ENCODE assay signal across 8 mouse cellular contexts in the genomic region with DNA sequence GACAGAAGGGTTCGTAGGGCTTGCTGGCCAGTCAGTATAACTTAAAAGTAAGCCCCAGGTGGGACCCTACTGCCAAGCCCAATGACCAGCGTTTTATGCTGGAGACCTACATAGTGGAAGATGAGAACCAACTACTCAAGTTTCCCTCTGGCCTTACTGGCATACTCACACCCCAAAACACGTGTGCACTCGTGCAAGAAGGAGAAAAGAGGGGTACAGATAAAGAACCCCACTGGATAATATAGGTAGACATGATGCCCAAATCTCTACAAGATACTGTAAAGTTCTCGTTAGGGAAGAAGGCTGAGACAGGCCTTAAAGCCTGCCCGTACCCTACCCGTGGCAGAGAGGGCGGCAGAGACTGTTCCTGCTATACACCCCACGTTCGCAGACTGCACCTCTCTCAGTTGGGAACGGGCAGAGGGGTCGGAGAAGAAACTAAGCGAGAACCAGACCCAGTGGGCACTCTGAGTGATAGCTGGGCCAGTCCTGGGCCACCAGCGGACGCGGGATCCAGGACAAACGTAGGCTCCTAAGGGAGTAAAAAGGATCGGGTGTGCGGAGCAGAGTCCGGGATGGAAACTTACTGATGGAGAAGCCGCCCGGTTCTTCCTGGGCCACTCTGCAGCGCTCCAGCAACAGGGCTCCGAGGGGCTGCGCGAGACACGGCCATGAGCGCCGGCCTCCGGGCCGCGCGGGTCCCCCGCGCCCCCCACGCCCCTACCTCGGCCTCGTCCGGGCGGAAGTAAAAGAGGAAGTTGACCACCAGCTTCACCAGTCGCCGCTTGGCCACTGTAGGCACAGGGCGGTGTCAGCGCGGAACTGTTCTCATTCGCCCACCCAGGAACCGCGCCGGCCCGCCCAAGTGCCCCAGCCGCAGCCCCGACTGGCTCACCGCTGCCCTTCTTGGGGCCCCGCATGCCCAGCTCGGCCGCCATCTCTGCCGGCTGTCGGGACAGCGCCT. TPM values are rescaled to one million over a fixed set of nuclear protein-coding genes. Genes with fewer than 3 reads are reported as not detected.
A peak's percentile ranks its signal among the peaks of the same experiment; 100 is the strongest.
DNase-seq lines count a peak whose midpoint lies in the region; ATAC-seq and TF ChIP-seq lines count a peak whose summit lies in the region.

No protein-coding gene starts in this region.

- no peaks in the 10 kb centered on the region for H3K27me3 ChIP-seq in hindbrain, postnatal 0 days (ENCODE audit: insufficient read depth, low read length)

- no peak for ATAC-seq in CD4-positive, CD25-positive, alpha-beta regulatory T cell, adult 4 months
- ATAC-seq in hindbrain, postnatal 0 days: peak; percentile 83
- ATAC-seq in megakaryocyte progenitor cell, adult 5-6 weeks (replicated peaks; ENCODE audit: poor library complexity): peak; percentile 32
- no peak for ATAC-seq in activated CD4-positive, CD25-positive, alpha-beta regulatory T cell, adult 4 months

- peak overlapping the region; percentile 97 for H3K4me2 ChIP-seq in hindbrain, postnatal 0 days (ENCODE audit: low read depth, low read length)

- H3K27ac ChIP-seq in hindbrain, postnatal 0 days: peak overlapping the region; percentile 97

- peaks cover 13% of the 10 kb centered on the region for H3K4me1 ChIP-seq in hindbrain, postnatal 0 days (ENCODE audit: insufficient read depth, low read length)

- no peaks in the 10 kb centered on the region for H3K9me3 ChIP-seq in hindbrain, postnatal 0 days (ENCODE audit: low read length)

- 3% methylated on average over 56 of the region's 59 CpGs for WGBS in hindbrain, postnatal 0 days

- peaks cover 29% of the 10 kb centered on the region for H3K36me3 ChIP-seq in hindbrain, postnatal 0 days (ENCODE audit: insufficient read depth, low read length)

- peak; percentile 39 for DNase-seq in CD4-positive, CD25-positive, alpha-beta regulatory T cell, adult 2 months (ENCODE audit: low read depth, low spot score)
- peak; percentile 32 for DNase-seq in spleen, adult 12 weeks (ENCODE audit: low spot score)
- no peak for DNase-seq in spleen, adult 18-20 months
- peak; percentile 85 for DNase-seq in hindbrain, postnatal 0 days (ENCODE audit: low spot score)
- no peak for DNase-seq in left cerebral cortex, adult 9 months (ENCODE audit: low spot score in 2 of 2)

- H3K4me3 ChIP-seq in hindbrain, postnatal 0 days (ENCODE audit: low read length): peak overlapping the region; percentile 87

- peak overlapping the region; percentile 96 for H3K9ac ChIP-seq in hindbrain, postnatal 0 days (replicated peaks; ENCODE audit: low read length)

- TF ChIP-seq CTCF in hindbrain, postnatal 0 days (IDR thresholded peaks at IDR 0.05; ENCODE audit: low read depth): 0 out of 2 replicates have a peak, but pooled peaks have one; percentile 2

RNA-seq across cellular contexts. Expression of gene Sf3a2, which starts 0.5 kb away (rescaled TPM):
- polyA plus RNA-seq in CD4-positive, CD25-positive, alpha-beta regulatory T cell, adult 4 months (2017; shearing (Covaris generic)): 10 to 100 TPM; 12.3 to 13.2 TPM
- total RNA-seq in hindbrain, postnatal 0 days (2014; rRNA removed): 14.2 and 22.0 TPM in 2 replicates
- polyA plus RNA-seq in hindbrain, postnatal 0 days (2015; fragmentation: Nextera tagmentation; extraction: Ambion mirVana): 48.7 and 53.2 TPM in 2 replicates
- total RNA-seq in megakaryocyte progenitor cell, adult 5-6 weeks (2015): 74.9 and 78.4 TPM in 2 replicates
- 11.5 and 19.0 TPM in 2 replicates for total RNA-seq in megakaryocyte progenitor cell, adult 5-6 weeks (2017)
- polyA plus RNA-seq in activated CD4-positive, CD25-positive, alpha-beta regulatory T cell, adult 4 months (2017; shearing (Covaris generic)): 10 to 100 TPM; 18.9 to 19.9 TPM

RNA-seq across cellular contexts. Expression of gene Plekhj1, which starts 1.0 kb away (rescaled TPM):
- polyA plus RNA-seq in CD4-positive, CD25-positive, alpha-beta regulatory T cell, adult 4 months (2017; shearing (Covaris generic)): 100 to 1,000 TPM; 106 to 120 TPM
- total RNA-seq in hindbrain, postnatal 0 days (2014; rRNA removed): 74.4 and 82.3 TPM in 2 replicates
- 99.4 and 103 TPM in 2 replicates for polyA plus RNA-seq in hindbrain, postnatal 0 days (2015; fragmentation: Nextera tagmentation; extraction: Ambion mirVana)
- 64.8 and 78.7 TPM in 2 replicates for total RNA-seq in megakaryocyte progenitor cell, adult 5-6 weeks (2015)
- total RNA-seq in megakaryocyte progenitor cell, adult 5-6 weeks (2017): 32.6 and 43.9 TPM in 2 replicates
- polyA plus RNA-seq in activated CD4-positive, CD25-positive, alpha-beta regulatory T cell, adult 4 months (2017; shearing (Covaris generic)): 100 to 1,000 TPM; 121 to 156 TPM

RNA-seq across cellular contexts. Expression of gene Amh, which starts 7.6 kb away (rescaled TPM):
- not detected for polyA plus RNA-seq in CD4-positive, CD25-positive, alpha-beta regulatory T cell, adult 4 months (2017; shearing (Covaris generic))
- total RNA-seq in hindbrain, postnatal 0 days (2014; rRNA removed): 0.47 and 2.6 TPM in 2 replicates
- polyA plus RNA-seq in hindbrain, postnatal 0 days (2015; fragmentation: Nextera tagmentation; extraction: Ambion mirVana): 0.24 TPM in 1 of 2 replicates, not detected in the other
- not detected in 2 replicates for total RNA-seq in megakaryocyte progenitor cell, adult 5-6 weeks (2015)
- total RNA-seq in megakaryocyte progenitor cell, adult 5-6 weeks (2017): 0.14 TPM in 1 of 2 replicates, not detected in the other
- polyA plus RNA-seq in activated CD4-positive, CD25-positive, alpha-beta regulatory T cell, adult 4 months (2017; shearing (Covaris generic)): not detected

RNA-seq across cellular contexts. Expression of gene Jsrp1, which starts 15.8 kb away (rescaled TPM):
- polyA plus RNA-seq in CD4-positive, CD25-positive, alpha-beta regulatory T cell, adult 4 months (2017; shearing (Covaris generic)): not detected
- 0.22 TPM in 1 of 2 replicates, not detected in the other for total RNA-seq in hindbrain, postnatal 0 days (2014; rRNA removed)
- 1.4 and 1.6 TPM in 2 replicates for polyA plus RNA-seq in hindbrain, postnatal 0 days (2015; fragmentation: Nextera tagmentation; extraction: Ambion mirVana)
- total RNA-seq in megakaryocyte progenitor cell, adult 5-6 weeks (2015): not detected in 2 replicates
- total RNA-seq in megakaryocyte progenitor cell, adult 5-6 weeks (2017): not detected in 2 replicates
- polyA plus RNA-seq in activated CD4-positive, CD25-positive, alpha-beta regulatory T cell, adult 4 months (2017; shearing (Covaris generic)): not detected

RNA-seq across cellular contexts. Expression of gene Oaz1, which starts 29.0 kb away (rescaled TPM):
- 1,000 to 10,000 TPM; 1,727 to 2,219 TPM for polyA plus RNA-seq in CD4-positive, CD25-positive, alpha-beta regulatory T cell, adult 4 months (2017; shearing (Covaris generic))
- 1,128 and 1,180 TPM in 2 replicates for total RNA-seq in hindbrain, postnatal 0 days (2014; rRNA removed)
- polyA plus RNA-seq in hindbrain, postnatal 0 days (2015; fragmentation: Nextera tagmentation; extraction: Ambion mirVana): 1,097 and 1,185 TPM in 2 replicates
- 1,168 and 1,276 TPM in 2 replicates for total RNA-seq in megakaryocyte progenitor cell, adult 5-6 weeks (2015)
- 222 and 291 TPM in 2 replicates for total RNA-seq in megakaryocyte progenitor cell, adult 5-6 weeks (2017)
- 1,000 to 10,000 TPM; 1,826 to 2,667 TPM for polyA plus RNA-seq in activated CD4-positive, CD25-positive, alpha-beta regulatory T cell, adult 4 months (2017; shearing (Covaris generic))

Comparison
In these comparisons a context has a peak if more than half of its experiments do, and no peak if none do; other contexts are left out.
1. DNase-seq: peak in CD4-positive, CD25-positive, alpha-beta regulatory T cell, adult 2 months (single experiment), spleen, adult 12 weeks (single experiment) and hindbrain, postnatal 0 days (single experiment); none in spleen, adult 18-20 months (0 of 2) and left cerebral cortex, adult 9 months (0 of 2).
2. ATAC-seq: peak in hindbrain, postnatal 0 days (single experiment) and megakaryocyte progenitor cell, adult 5-6 weeks (single experiment); none in CD4-positive, CD25-positive, alpha-beta regulatory T cell, adult 4 months (single experiment) and activated CD4-positive, CD25-positive, alpha-beta regulatory T cell, adult 4 months (single experiment).